Mouse (Mus musculus) myocyte (in vitro differentiated cells): Measurements from ENCODE around the gene Gad1. TPM values are rescaled to one million over a fixed set of nuclear protein-coding genes. Genes with fewer than 3 reads are reported as not detected.

ENCODE experiments used
- H3K27me3 ChIP-seq: one replicate; pipeline ENCODE4 v1.6.1; 2011; ENCODE audit not compliant: control insufficient read depth, insufficient read depth, insufficient read length
- H3K36me3 ChIP-seq: one replicate; pipeline ENCODE4 v1.6.1; 2011; ENCODE audit not compliant: control insufficient read depth, insufficient read depth
- H3K4me2 ChIP-seq: one replicate; pipeline ENCODE4 v1.6.1; 2011; ENCODE audit warnings: low read depth, control low read depth
- H3K4me3 ChIP-seq: one replicate; pipeline ENCODE4 v1.5.1; 2011; ENCODE audit warnings: mild to moderate bottlenecking, control low read depth, moderate library complexity
- H3K79me2 ChIP-seq: one replicate; pipeline ENCODE4 v1.6.1; 2011; ENCODE audit not compliant: control insufficient read depth, insufficient read depth
- H3ac ChIP-seq: one replicate; pipeline ENCODE4 v1.6.1; 2011; ENCODE audit not compliant: control insufficient read depth, insufficient read length
- CEBPB ChIP-seq: IDR thresholded peaks from 2 replicates; pipeline ENCODE4 v1.6.1; 2011; ENCODE audit warnings: mild to moderate bottlenecking, moderate library complexity; ENCODE audit not compliant: poor library complexity, insufficient read depth, severe bottlenecking
- E2F4 ChIP-seq: IDR thresholded peaks from one replicate; pipeline ENCODE4 v1.6.1; 2011; ENCODE audit warnings: mild to moderate bottlenecking, control low read depth, moderate library complexity; ENCODE audit not compliant: insufficient read depth
- MAX ChIP-seq: IDR thresholded peaks from one replicate; pipeline ENCODE4 v1.6.1; 2011; ENCODE audit warnings: low read depth, mild to moderate bottlenecking, control low read depth
- MYOD1 ChIP-seq, 3 experiments: IDR thresholded peaks; one replicate each; pipeline ENCODE4 v1.6.1; 2011; ENCODE audit warnings: control low read depth in 2 of 3, low read depth in 2 of 3, mild to moderate bottlenecking in 2 of 3, moderate library complexity in 1 of 3; ENCODE audit not compliant: insufficient read length in 2 of 3, control insufficient read depth in 1 of 3
- MYOG ChIP-seq, 3 experiments: IDR thresholded peaks; one replicate each; pipeline ENCODE4 v1.6.1; 2011; ENCODE audit warnings: control low read depth in 2 of 3, low read depth in 2 of 3, mild to moderate bottlenecking in 2 of 3; ENCODE audit not compliant: insufficient read length in 2 of 3, control insufficient read depth in 1 of 3, insufficient read depth in 1 of 3
- POLR2A ChIP-seq: IDR thresholded peaks from one replicate; pipeline ENCODE4 v1.6.1; 2011; ENCODE audit warnings: low read depth, mild to moderate bottlenecking, control low read depth, moderate library complexity; ENCODE audit not compliant: insufficient read length
- POLR2AphosphoS2 ChIP-seq: IDR thresholded peaks from one replicate; pipeline ENCODE4 v1.6.1; 2011; ENCODE audit warnings: low read depth, control low read depth; ENCODE audit not compliant: insufficient read length
- REST ChIP-seq: IDR thresholded peaks from one replicate; pipeline ENCODE4 v1.6.1; 2011; ENCODE audit warnings: mild to moderate bottlenecking, control low read depth, moderate library complexity; ENCODE audit not compliant: insufficient read depth, insufficient read length
- SRF ChIP-seq: IDR thresholded peaks from one replicate; pipeline ENCODE4 v1.6.1; 2011; ENCODE audit warnings: low read depth; ENCODE audit not compliant: control insufficient read depth, insufficient read length
- TCF12 ChIP-seq: IDR thresholded peaks from one replicate; pipeline ENCODE4 v1.6.1; 2011; ENCODE audit warnings: mild to moderate bottlenecking, control low read depth; ENCODE audit not compliant: poor library complexity, insufficient read depth, severe bottlenecking
- TCF3 ChIP-seq: IDR thresholded peaks from one replicate; pipeline ENCODE4 v1.6.1; 2011; ENCODE audit warnings: low read depth, control low read depth; ENCODE audit not compliant: insufficient read length
- USF1 ChIP-seq: IDR thresholded peaks from one replicate; pipeline ENCODE4 v1.6.1; 2011; ENCODE audit warnings: low read depth, mild to moderate bottlenecking, control low read depth, moderate library complexity
- polyA plus RNA-seq: library from polyadenylated mRNA; unstranded; fragments of >200 nt; fragmentation: generic; extraction: Trizol; gene quantifications from one replicate; pipeline ENCODE4 v1.2.1, GENCODE M21; 2012; ENCODE audit warnings: missing spikeins

The Gad1 gene
- polyA plus RNA-seq, 1 experiment: not detected

- no peaks in the 10 kb centered on the region for H3K36me3 ChIP-seq
- TF ChIP-seq USF1 (no peak), MYOD1 (IDR thresholded peaks at IDR 0.05; ENCODE audit: control insufficient read depth in 1 of 3, insufficient read length in 2 of 3, low read depth in 2 of 3) (no peak), REST (no peak), E2F4 (no peak), TCF12 (no peak)
- peaks cover 31% of the 10 kb centered on the region for H3K27me3 ChIP-seq
- H3K4me3 ChIP-seq: no peak overlapping the region
- H3K4me2 ChIP-seq: no peak overlapping the region
- no peak overlapping the region for H3ac ChIP-seq
- H3K79me2 ChIP-seq: no peaks in the 10 kb centered on the region
These were observed 15.5 kb downstream of the Gad1 start for GRCm38 (mm10) chr2:70568198-70568941.

GRCm38 (mm10) chr2:70571698-70572097, 18.8 kb downstream of the Gad1 start:
- Histone ChIP-seq H3K79me2 (no peaks in the 10 kb centered on the region), H3ac (no peak overlapping the region), H3K36me3 (no peaks in the 10 kb centered on the region), H3K27me3 (peaks cover 16% of the 10 kb centered on the region), H3K4me2 (no peak overlapping the region), H3K4me3 (no peak overlapping the region)
- TF ChIP-seq TCF3 (no peak), TCF12 (no peak), POLR2A (no peak), POLR2AphosphoS2 (no peak), SRF (no peak), MYOG (IDR thresholded peaks at IDR 0.05; ENCODE audit: control insufficient read depth in 1 of 3, insufficient read depth in 1 of 3, insufficient read length in 2 of 3, low read depth in 2 of 3) (no peak), USF1 (no peak), E2F4 (no peak), MAX (no peak), MYOD1 (IDR thresholded peaks at IDR 0.05; ENCODE audit: control insufficient read depth in 1 of 3, insufficient read length in 2 of 3, low read depth in 2 of 3) (no peak), REST (no peak), CEBPB (no peak)

GRCm38 (mm10) chr2:70572251-70572650, 19.4 kb downstream of the Gad1 start:
- Histone ChIP-seq H3K79me2 (no peaks in the 10 kb centered on the region), H3ac (no peak overlapping the region), H3K4me3 (no peak overlapping the region), H3K4me2 (no peak overlapping the region), H3K27me3 (peaks cover 11% of the 10 kb centered on the region), H3K36me3 (no peaks in the 10 kb centered on the region)
- TF ChIP-seq MYOD1 (IDR thresholded peaks at IDR 0.05; ENCODE audit: control insufficient read depth in 1 of 3, insufficient read length in 2 of 3, low read depth in 2 of 3) (no peak), USF1 (no peak), TCF3 (no peak), POLR2A (no peak)

- Histone ChIP-seq H3K36me3 (no peaks in the 10 kb centered on the region), H3K4me3 (no peak overlapping the region), H3K79me2 (no peaks in the 10 kb centered on the region), H3ac (no peak overlapping the region), H3K27me3 (peaks cover 16% of the 10 kb centered on the region), H3K4me2 (no peak overlapping the region)
- TF ChIP-seq MYOG (IDR thresholded peaks at IDR 0.05; ENCODE audit: control insufficient read depth in 1 of 3, insufficient read depth in 1 of 3, insufficient read length in 2 of 3, low read depth in 2 of 3) (no peak), TCF12 (no peak), REST (no peak), TCF3 (no peak), MYOD1 (IDR thresholded peaks at IDR 0.05; ENCODE audit: control insufficient read depth in 1 of 3, insufficient read length in 2 of 3, low read depth in 2 of 3) (no peak), E2F4 (no peak), MAX (no peak), USF1 (no peak)
These were observed 20.8 kb downstream of the Gad1 start for GRCm38 (mm10) chr2:70573544-70574210.

- Histone ChIP-seq H3K79me2 (no peaks in the 10 kb centered on the region), H3K4me2 (no peak overlapping the region), H3ac (no peak overlapping the region), H3K36me3 (no peaks in the 10 kb centered on the region), H3K27me3 (no peaks in the 10 kb centered on the region), H3K4me3 (no peak overlapping the region)
- no peak for TF ChIP-seq TCF12
- TF ChIP-seq MYOD1 (IDR thresholded peaks at IDR 0.05; ENCODE audit: control insufficient read depth in 1 of 3, insufficient read length in 2 of 3, low read depth in 2 of 3): no peak
- no peak for TF ChIP-seq MYOG (IDR thresholded peaks at IDR 0.05; ENCODE audit: control insufficient read depth in 1 of 3, insufficient read depth in 1 of 3, insufficient read length in 2 of 3, low read depth in 2 of 3)
- no peak for TF ChIP-seq SRF
- no peak for TF ChIP-seq CEBPB
- TF ChIP-seq MAX: no peak
- no peak for TF ChIP-seq E2F4
- no peak for TF ChIP-seq TCF3
- TF ChIP-seq POLR2A: no peak
- TF ChIP-seq REST: no peak
- no peak for TF ChIP-seq USF1
- TF ChIP-seq POLR2AphosphoS2: no peak
These were observed 35.3 kb downstream of the Gad1 start for GRCm38 (mm10) chr2:70588200-70588599.
